Mouse (Mus musculus) forebrain, postnatal 0 days (tissue): Measurements from ENCODE around the gene Gm49318. TPM values are rescaled to one million over a fixed set of nuclear protein-coding genes. Genes with fewer than 3 reads are reported as not detected.

Experiments
- ATAC-seq: fragments of 200-750 bp; cut with Nextera tagmentation; 2 replicates; pipeline ENCODE4 v1.8.0; 2017; ENCODE audit warnings: mild to moderate bottlenecking, moderate library complexity
- DNase-seq: peaks from one replicate; pipeline ENCODE4 v3.0.0-alpha.2; 2015
- H3K27ac ChIP-seq: fragments of 300-500 bp; sonication (generic); 2 replicates; pipeline ENCODE4 v1.5.1; 2014; ENCODE audit warnings: low read depth, mild to moderate bottlenecking, antibody characterized with exemption, low read length, moderate library complexity, mixed read lengths
- H3K27me3 ChIP-seq: fragments of 300-500 bp; sonication (generic); 2 replicates; pipeline ENCODE4 v1.6.1; 2014; ENCODE audit warnings: mild to moderate bottlenecking, low read length, mixed read lengths; ENCODE audit not compliant: insufficient read depth
- H3K36me3 ChIP-seq: fragments of 300-500 bp; sonication (generic); 2 replicates; pipeline ENCODE4 v1.6.1; 2014; ENCODE audit warnings: mild to moderate bottlenecking, moderate library complexity; ENCODE audit not compliant: insufficient read depth
- H3K4me1 ChIP-seq: fragments of 300-500 bp; sonication (generic); 2 replicates; pipeline ENCODE4 v1.6.1; 2014; ENCODE audit warnings: antibody characterized with exemption; ENCODE audit not compliant: insufficient read depth
- H3K4me2 ChIP-seq: fragments of 300-500 bp; sonication (generic); 2 replicates; pipeline ENCODE4 v1.6.1; 2014; ENCODE audit warnings: low read depth, mild to moderate bottlenecking, moderate library complexity
- H3K4me3 ChIP-seq: fragments of 300-500 bp; sonication (generic); 2 replicates; pipeline ENCODE4 v1.5.1; 2014; ENCODE audit warnings: low read depth, low read length, mixed read lengths
- H3K9ac ChIP-seq: fragments of 300-500 bp; sonication (generic); 2 replicates; pipeline ENCODE4 v1.6.1; 2014; ENCODE audit warnings: mild to moderate bottlenecking
- H3K9me3 ChIP-seq: fragments of 300-500 bp; sonication (generic); 2 replicates; pipeline ENCODE4 v1.6.1; 2016; ENCODE audit warnings: low read length
- CTCF ChIP-seq: sonication (generic); IDR thresholded peaks from 2 replicates; pipeline ENCODE4 v1.5.1; 2016; ENCODE audit warnings: antibody characterized with exemption, control low read depth, low read depth
- WGBS: fragments of 180-500 bp; shearing (Covaris S2); extraction: QIAGEN DNeasy Blood & Tissue Kit; methylation state at CpG from one replicate; pipeline ENCODE4 v1.1.7; 2014; 5-methylcytosine and 5-hydroxymethylcytosine counted together
- microRNA-seq, 2 experiments: library from miRNA; unstranded; fragments of <30 nt; microRNA quantifications; one replicate each; pipeline ENCODE4; 2016
- polyA plus RNA-seq: library from polyadenylated mRNA; unstranded; fragments of >200 nt; fragmentation: Nextera tagmentation; extraction: Ambion mirVana; gene quantifications from 2 replicates; pipeline ENCODE4 v1.2.1, GENCODE M21; 2015
- total RNA-seq: library from RNA; depleted of rRNA; stranded (reverse); fragments of >200 nt; gene quantifications from 2 replicates; pipeline ENCODE4 v1.2.3, GENCODE M21; 2014; rRNA removed

Gene Gm49318
- total and polyA plus RNA-seq, 2 experiments from 2014 or later = not detected

- Histone ChIP-seq H3K4me2 (no peak overlapping the region), H3K9me3 (no peaks in the 10 kb centered on the region), H3K9ac (no peak overlapping the region), H3K36me3 (no peaks in the 10 kb centered on the region), H3K4me1 (no peaks in the 10 kb centered on the region), H3K4me3 (no peak overlapping the region), H3K27ac (no peak overlapping the region), H3K27me3 (peaks cover 3% of the 10 kb centered on the region)
- no peak for TF ChIP-seq CTCF
- ATAC-seq (no peak), DNase-seq (no peak)
- WGBS = 92% methylated on average over 3 of the region's 3 CpGs
Observed at GRCm38 (mm10) chr9:21996178-21996867, 74.7 kb downstream of the Gm49318 start.

GRCm38 (mm10) chr9:21992227-21992626 lies 78.8 kb downstream of the Gm49318 start:
- no peak overlapping the region for H3K9ac ChIP-seq

GRCm38 (mm10) chr9:21989230-21990110 lies 81.6 kb downstream of the Gm49318 start, which contains the start of gene Rgl3:
Gene Rgl3 (minus strand): TSS chr9:21989446.
- H3K4me1 ChIP-seq = peaks cover 8% of the 10 kb centered on the region
- 3% methylated on average over 42 of the region's 42 CpGs for WGBS
- DNase-seq = no peak
- H3K27me3 ChIP-seq = peaks cover 41% of the 10 kb centered on the region
- no peaks in the 10 kb centered on the region for H3K9me3 ChIP-seq
- peak within 1 kb of the TSS; percentile 27 for H3K4me3 ChIP-seq
- peak within 1 kb of the TSS; percentile 59 for H3K4me2 ChIP-seq
- H3K27ac ChIP-seq = no peak within 1 kb of the TSS
- no peak for TF ChIP-seq CTCF
- H3K9ac ChIP-seq = peak within 1 kb of the TSS; percentile 31; the same call in 1 of the 2 replicates
- peak; percentile 50 for ATAC-seq
- no peaks in the 10 kb centered on the region for H3K36me3 ChIP-seq

More at GRCm38 (mm10) chr9:21992227-21992626, 78.8 kb downstream of the Gm49318 start:
- DNase-seq = no peak
- Histone ChIP-seq H3K4me1 (peaks cover 8% of the 10 kb centered on the region), H3K27me3 (peaks cover 30% of the 10 kb centered on the region), H3K4me2 (no peak overlapping the region), H3K27ac (no peak overlapping the region), H3K9me3 (no peaks in the 10 kb centered on the region), H3K4me3 (no peak overlapping the region), H3K36me3 (no peaks in the 10 kb centered on the region)
- WGBS = 71% methylated on average over 4 of the region's 4 CpGs
- no peak for ATAC-seq
- no peak for TF ChIP-seq CTCF

GRCm38 (mm10) chr9:21988421-21989101 lies 82.5 kb downstream of the Gm49318 start:
- no peak overlapping the region for H3K27ac ChIP-seq
- peak; percentile 31; the same call in 1 of the 2 replicates for TF ChIP-seq CTCF
- H3K4me2 ChIP-seq = peak overlapping the region; percentile 59
- H3K9me3 ChIP-seq = no peaks in the 10 kb centered on the region
- peak overlapping the region; percentile 31; the same call in 1 of the 2 replicates for H3K9ac ChIP-seq
- no peaks in the 10 kb centered on the region for H3K36me3 ChIP-seq
- DNase-seq = no peak
- peak; percentile 53 for ATAC-seq
- 2% methylated on average over 32 of the region's 32 CpGs for WGBS
- peaks cover 8% of the 10 kb centered on the region for H3K4me1 ChIP-seq
- peak overlapping the region; percentile 27 for H3K4me3 ChIP-seq
- H3K27me3 ChIP-seq = peaks cover 41% of the 10 kb centered on the region

- peaks cover 43% of the 10 kb centered on the region for H3K27me3 ChIP-seq
- 14% methylated on average over 26 of the region's 36 CpGs for WGBS
Observed at GRCm38 (mm10) chr9:21987592-21988342, 83.3 kb downstream of the Gm49318 start.

More at GRCm38 (mm10) chr9:21987592-21988342, 83.3 kb downstream of the Gm49318 start:
- ATAC-seq (no peak), DNase-seq (no peak)
- no peak overlapping the region for H3K27ac ChIP-seq
- no peak overlapping the region for H3K9ac ChIP-seq
- H3K36me3 ChIP-seq = no peaks in the 10 kb centered on the region
- no peak overlapping the region for H3K4me3 ChIP-seq
- H3K9me3 ChIP-seq = no peaks in the 10 kb centered on the region
- peak overlapping the region; percentile 59; the same call in 1 of the 2 replicates for H3K4me2 ChIP-seq
- H3K4me1 ChIP-seq = peaks cover 8% of the 10 kb centered on the region
- no peak for TF ChIP-seq CTCF

Small RNA genes within 50 kb of the gene (microRNA-seq; reads per million reads assigned to microRNA genes)
- gene Mir7084 = 0 to 0.39 reads per million in 2 experiments

Other genes starting within 250 kb of the Gm49318 start
- not detected in 2 replicates for gene Angptl8, start 235.7 kb downstream of the Gm49318 start, total RNA-seq
- gene Angptl8, start 235.7 kb downstream of the Gm49318 start, polyA plus RNA-seq = 0.18 TPM in 1 of 2 replicates, not detected in the other
- 6.0 and 15.2 TPM in 2 replicates for gene Dock6, start 218.6 kb downstream of the Gm49318 start, total RNA-seq
- 5.7 and 8.3 TPM in 2 replicates for gene Dock6, start 218.6 kb downstream of the Gm49318 start, polyA plus RNA-seq
- 23.7 and 26.7 TPM in 2 replicates for gene Rab3d, start 153.1 kb downstream of the Gm49318 start, total RNA-seq
- 23.0 and 28.7 TPM in 2 replicates for gene Rab3d, start 153.1 kb downstream of the Gm49318 start, polyA plus RNA-seq
- gene Ccdc159, start 143.8 kb downstream of the Gm49318 start, total RNA-seq = 8.6 and 13.6 TPM in 2 replicates
- 3.5 and 4.1 TPM in 2 replicates for gene Ccdc159, start 143.8 kb downstream of the Gm49318 start, polyA plus RNA-seq
- 42.0 and 47.1 TPM in 2 replicates for gene Tmem205, start 143.7 kb downstream of the Gm49318 start, total RNA-seq
- 52.8 and 65.9 TPM in 2 replicates for gene Tmem205, start 143.7 kb downstream of the Gm49318 start, polyA plus RNA-seq
- 97.9 and 108 TPM in 2 replicates for gene Plppr2, start 134.2 kb downstream of the Gm49318 start, total RNA-seq
- gene Plppr2, start 134.2 kb downstream of the Gm49318 start, polyA plus RNA-seq = 122 and 144 TPM in 2 replicates
- gene Swsap1, start 115.5 kb downstream of the Gm49318 start, total RNA-seq = 28.2 and 37.7 TPM in 2 replicates
- gene Swsap1, start 115.5 kb downstream of the Gm49318 start, polyA plus RNA-seq = 7.0 and 7.3 TPM in 2 replicates
- gene Epor, start 107.8 kb downstream of the Gm49318 start, total RNA-seq = 0.24 and 1.0 TPM in 2 replicates
- gene Epor, start 107.8 kb downstream of the Gm49318 start, polyA plus RNA-seq = 2.2 and 2.4 TPM in 2 replicates
- 0.24 and 2.1 TPM in 2 replicates for gene Rgl3, start 81.8 kb downstream of the Gm49318 start, total RNA-seq
- gene Rgl3, start 81.8 kb downstream of the Gm49318 start, polyA plus RNA-seq = 1.0 and 1.2 TPM in 2 replicates
- gene Ccdc151, start 68.6 kb downstream of the Gm49318 start, total RNA-seq = 5.7 and 6.0 TPM in 2 replicates
- gene Ccdc151, start 68.6 kb downstream of the Gm49318 start, polyA plus RNA-seq = 5.5 and 6.4 TPM in 2 replicates
- gene Prkcsh, start 68.5 kb downstream of the Gm49318 start, total RNA-seq = 83.2 and 86.5 TPM in 2 replicates
- gene Prkcsh, start 68.5 kb downstream of the Gm49318 start, polyA plus RNA-seq = 48.9 and 67.4 TPM in 2 replicates
- gene Elavl3, start 19.2 kb downstream of the Gm49318 start, total RNA-seq = 159 and 191 TPM in 2 replicates
- gene Elavl3, start 19.2 kb downstream of the Gm49318 start, polyA plus RNA-seq = 51.3 and 74.7 TPM in 2 replicates
- 31.0 and 32.3 TPM in 2 replicates for gene Zfp653, start 117 bp upstream of the Gm49318 start, total RNA-seq
- gene Zfp653, start 117 bp upstream of the Gm49318 start, polyA plus RNA-seq = 13.3 and 16.3 TPM in 2 replicates
- gene Ecsit, start 14.2 kb upstream of the Gm49318 start, total RNA-seq = 55.2 and 59.2 TPM in 2 replicates
- gene Ecsit, start 14.2 kb upstream of the Gm49318 start, polyA plus RNA-seq = 64.1 and 64.7 TPM in 2 replicates
- 0.24 TPM in 1 of 2 replicates, not detected in the other for gene Cnn1, start 28.0 kb upstream of the Gm49318 start, total RNA-seq
- gene Cnn1, start 28.0 kb upstream of the Gm49318 start, polyA plus RNA-seq = 0.24 and 0.86 TPM in 2 replicates
- gene Elof1, start 45.9 kb upstream of the Gm49318 start, total RNA-seq = 122 and 137 TPM in 2 replicates
- gene Elof1, start 45.9 kb upstream of the Gm49318 start, polyA plus RNA-seq = 165 and 170 TPM in 2 replicates
- gene Acp5, start 64.5 kb upstream of the Gm49318 start, total RNA-seq = 3.9 TPM in 1 of 2 replicates, not detected in the other
- gene Acp5, start 64.5 kb upstream of the Gm49318 start, polyA plus RNA-seq = 0.41 and 0.88 TPM in 2 replicates
- gene Pigyl, start 85.6 kb upstream of the Gm49318 start, total RNA-seq = 27.8 and 35.2 TPM in 2 replicates
- gene Pigyl, start 85.6 kb upstream of the Gm49318 start, polyA plus RNA-seq = 112 and 143 TPM in 2 replicates
- gene Zfp872, start 116.8 kb upstream of the Gm49318 start, total RNA-seq = 0.14 and 0.15 TPM in 2 replicates
- gene Zfp872, start 116.8 kb upstream of the Gm49318 start, polyA plus RNA-seq = 0.16 and 0.26 TPM in 2 replicates
- gene Zfp809, start 154.5 kb upstream of the Gm49318 start, total RNA-seq = 10.3 and 11.0 TPM in 2 replicates
- gene Zfp809, start 154.5 kb upstream of the Gm49318 start, polyA plus RNA-seq = 3.8 and 6.8 TPM in 2 replicates
- 7.6 and 7.9 TPM in 2 replicates for gene Zfp599, start 188.6 kb upstream of the Gm49318 start, total RNA-seq
- 4.8 and 6.0 TPM in 2 replicates for gene Zfp599, start 188.6 kb upstream of the Gm49318 start, polyA plus RNA-seq
- gene Zfp810, start 236.4 kb upstream of the Gm49318 start, total RNA-seq = 37.1 and 51.3 TPM in 2 replicates
- 20.1 and 27.5 TPM in 2 replicates for gene Zfp810, start 236.4 kb upstream of the Gm49318 start, polyA plus RNA-seq